Mouse (Mus musculus): ENCODE measurements at regions not wholly inside any gene's neighbourhood (a gene's known extent, or its start where the extent isn't known, plus 50 kb on each side); places are given as distances from the start of the nearest gene placed in this dataset.

GRCm38 (mm10) chr9:31541615-31542191 lies 77.4 kb upstream of the Tmem45b start:
- no peak for TF ChIP-seq CTCF (IDR thresholded peaks at IDR 0.05; ENCODE audit: borderline replicate concordance, control insufficient read depth, extremely low read depth, insufficient read depth, low read length, poor library complexity)
- TF ChIP-seq POLR2A (IDR thresholded peaks at IDR 0.05; ENCODE audit: control insufficient read depth, extremely low read depth, insufficient read depth, low read length, poor library complexity) = no peak
